Mouse (Mus musculus): ENCODE results near the gene Olfr988.
"Not testable (repeated sequence)": the region's sequence is repeated elsewhere in the genome, so short reads cannot be mapped to it uniquely, and the experiment has no call there.

The Olfr988 gene

DNA sequence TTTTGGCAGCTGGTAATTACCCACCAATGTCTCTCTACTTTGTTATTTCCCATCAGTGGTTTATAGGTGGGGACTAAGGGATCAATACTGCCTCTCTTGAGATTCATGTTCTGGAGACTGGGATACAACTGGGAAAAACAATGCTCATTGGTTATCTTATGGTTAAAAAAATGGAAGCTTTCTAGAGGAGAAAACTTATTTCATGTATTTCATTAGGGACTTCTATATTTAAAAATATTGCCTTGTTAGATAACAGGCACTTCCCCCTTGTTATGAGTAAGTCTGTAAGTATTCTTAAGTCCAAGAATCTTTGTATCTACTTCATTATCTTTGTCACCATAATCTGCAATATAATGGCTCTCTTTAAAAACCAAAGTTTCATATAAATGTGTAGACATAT is at the start of gene Olfr988:
TSS of gene Olfr988 (minus strand) at position 101 of the 400 bp plus-strand sequence.
- not testable (repeated sequence) for DNase-seq (ENCODE audit: inconsistent ontology term)

- DNase-seq (ENCODE audit: inconsistent ontology term): no peak
These were observed 46.3 kb upstream of the Olfr988 start, which contains the start of gene Olfr992 for GRCm38 (mm10) chr2:85409369-85409768. Gene Olfr992, minus strand, starts transcription at chr2:85409469.

DNA sequence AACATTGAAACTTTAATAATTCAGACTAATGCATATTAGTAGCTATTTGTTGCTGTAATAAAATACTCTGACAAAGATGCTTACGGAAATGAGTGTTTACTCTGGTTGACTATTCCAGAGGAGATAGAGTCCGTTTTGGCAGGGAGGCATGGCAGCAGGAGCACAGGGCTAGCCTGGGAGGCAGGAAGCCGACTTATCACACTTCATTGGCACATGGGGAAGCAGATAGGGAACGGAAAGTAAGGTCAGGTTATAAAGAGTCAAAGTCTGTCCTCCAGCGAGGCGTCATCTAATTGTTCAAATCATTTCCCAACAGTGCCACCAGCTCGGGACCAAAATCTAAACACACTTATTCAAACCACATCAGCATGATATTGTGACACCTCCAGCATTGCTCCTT is 23.1 kb downstream of the Olfr988 start:
- no peak for DNase-seq (ENCODE audit: inconsistent ontology term)

- not testable (repeated sequence) for DNase-seq (ENCODE audit: inconsistent ontology term)
These were observed 23.8 kb downstream of the Olfr988 start, which contains the start of gene Olfr987 for GRCm38 (mm10) chr2:85339215-85339614. Gene Olfr987, minus strand, starts transcription at chr2:85339315.

DNA sequence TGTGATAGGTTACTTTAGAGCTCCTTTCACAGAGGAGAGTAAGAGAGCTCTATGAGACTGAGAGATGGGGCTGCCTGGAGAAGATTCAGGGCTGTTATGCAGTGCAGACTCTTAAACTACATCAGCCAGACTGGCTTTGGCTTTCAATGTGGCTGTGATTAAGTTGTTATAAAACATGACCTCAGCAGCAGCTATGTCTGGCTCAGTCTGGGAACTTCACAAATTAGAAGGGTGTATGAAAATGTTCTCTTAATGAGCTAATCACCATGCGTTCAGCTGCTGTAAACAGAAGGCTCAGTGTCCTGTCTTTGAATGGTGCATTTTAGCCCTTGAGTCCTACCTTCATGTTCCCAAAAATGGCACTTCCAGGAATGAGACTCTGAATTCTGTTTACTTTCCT is 43.9 kb downstream of the Olfr988 start:
- peak; percentile 54 for DNase-seq (ENCODE audit: inconsistent ontology term)

Data from Muller cell, postnatal 12 days (primary cell).